Mouse (Mus musculus) c-Kit-positive CD71-positive TER-119-negative erythroid progenitor cells, embryonic 14.5 days (primary cell): ENCODE measurements around the gene Cgnl1.
A peak's percentile ranks its signal among the peaks of the same experiment; 100 is the strongest.

ENCODE experiments used
- DNase-seq: peaks from one replicate; pipeline ENCODE4 v3.0.0-alpha.2; 2013; ENCODE audit warnings: low read depth

The Cgnl1 gene

DNA sequence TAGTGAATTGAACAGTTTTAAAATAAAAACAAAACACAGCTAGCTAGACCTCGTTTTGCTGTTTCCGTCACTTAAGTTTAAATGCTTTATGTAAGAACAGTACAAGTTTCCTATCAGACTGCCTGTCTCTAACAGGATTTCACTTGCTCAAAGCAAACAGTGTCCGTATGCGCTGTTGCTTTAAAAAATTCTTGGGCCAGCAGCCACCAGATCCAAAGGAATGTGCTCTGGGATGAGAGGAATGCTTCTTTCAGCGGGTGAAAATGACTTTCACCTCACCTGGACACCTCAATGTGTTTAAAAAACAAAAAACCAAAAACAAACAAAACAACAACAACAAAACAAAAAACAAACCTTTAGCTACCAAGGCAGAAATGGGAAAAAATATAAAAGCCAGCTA is 54.4 kb downstream of the Cgnl1 start:
- DNase-seq: no peak

DNA sequence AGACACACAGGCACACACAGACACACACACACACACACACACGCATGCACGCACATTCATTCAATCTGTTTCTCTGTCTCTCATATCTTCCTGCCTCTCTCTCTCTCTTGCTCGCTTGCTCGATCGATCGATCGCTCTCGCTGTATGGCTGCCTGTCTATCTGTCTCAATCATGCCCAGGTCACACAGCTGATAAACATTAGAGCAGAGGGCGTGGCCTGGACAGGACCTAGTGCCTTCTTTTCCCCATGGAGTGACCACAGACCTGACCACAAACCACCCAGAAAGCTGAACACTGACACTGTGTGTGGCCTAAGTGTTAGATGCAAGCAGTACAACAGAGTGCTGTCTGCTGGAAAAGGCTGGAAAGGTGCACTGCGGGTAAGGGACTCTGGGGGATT is 60.6 kb downstream of the Cgnl1 start:
- no peak for DNase-seq

DNA sequence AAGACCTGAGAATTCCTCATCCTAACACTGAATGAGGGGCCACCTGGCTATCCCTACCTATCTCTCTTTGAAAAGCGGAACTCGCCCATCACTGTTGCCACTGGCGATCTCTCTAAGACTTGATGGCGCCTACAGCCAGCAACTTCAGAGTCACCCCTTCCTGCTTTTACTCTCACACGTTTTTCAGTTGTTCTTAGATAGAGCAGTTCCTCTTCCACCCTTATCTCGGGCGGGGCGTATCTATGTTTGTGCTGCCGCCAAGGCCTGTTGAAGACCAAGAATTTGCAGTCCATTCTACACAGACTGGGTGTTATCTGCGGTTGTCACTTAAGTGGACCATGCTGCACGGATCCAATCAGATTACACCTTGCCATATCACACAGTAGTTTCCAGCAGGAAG is 62.2 kb downstream of the Cgnl1 start:
- peak; percentile 50 for DNase-seq

GRCm38 (mm10) chr9:71707989-71708388 is 63.4 kb downstream of the Cgnl1 start:
- no peak for DNase-seq

DNA sequence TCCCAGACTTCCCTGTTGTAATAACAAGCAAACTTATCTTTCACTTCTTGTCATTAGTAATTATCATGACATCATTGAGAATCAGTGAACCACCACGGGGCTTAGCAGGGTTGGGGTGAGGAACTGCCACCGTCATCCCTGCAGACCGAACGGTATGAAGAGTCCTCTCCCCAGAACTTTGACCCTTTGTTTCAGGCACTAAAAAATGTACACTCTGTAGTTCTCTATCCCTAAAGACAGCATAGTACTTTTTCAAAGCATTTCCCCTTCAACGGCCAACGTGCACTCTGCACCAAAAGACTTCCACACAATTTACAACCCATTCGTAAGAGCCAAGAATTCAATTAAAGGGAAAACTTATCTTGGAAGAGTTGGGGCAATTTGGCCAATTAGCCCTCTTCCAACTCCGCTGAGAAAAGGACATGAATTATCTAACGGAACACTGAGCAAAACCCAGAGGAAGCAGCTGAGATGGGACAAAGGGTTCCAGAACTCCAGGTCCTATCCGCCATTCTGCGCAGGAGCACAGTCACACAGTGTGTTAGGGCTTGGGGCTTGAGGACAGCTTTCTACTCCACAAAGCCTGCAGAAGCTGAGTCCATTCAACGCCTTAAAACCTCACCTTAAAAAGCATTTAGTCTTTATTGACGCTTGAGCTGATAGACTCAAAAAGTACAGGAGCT is 66.9 kb downstream of the Cgnl1 start:
- no peak for DNase-seq

GRCm38 (mm10) chr9:71699087-71699486 is 72.3 kb downstream of the Cgnl1 start:
- no peak for DNase-seq

GRCm38 (mm10) chr9:71698116-71698515 is 73.3 kb downstream of the Cgnl1 start:
- no peak for DNase-seq

GRCm38 (mm10) chr9:71697189-71697588 is 74.2 kb downstream of the Cgnl1 start:
- DNase-seq: no peak

DNA sequence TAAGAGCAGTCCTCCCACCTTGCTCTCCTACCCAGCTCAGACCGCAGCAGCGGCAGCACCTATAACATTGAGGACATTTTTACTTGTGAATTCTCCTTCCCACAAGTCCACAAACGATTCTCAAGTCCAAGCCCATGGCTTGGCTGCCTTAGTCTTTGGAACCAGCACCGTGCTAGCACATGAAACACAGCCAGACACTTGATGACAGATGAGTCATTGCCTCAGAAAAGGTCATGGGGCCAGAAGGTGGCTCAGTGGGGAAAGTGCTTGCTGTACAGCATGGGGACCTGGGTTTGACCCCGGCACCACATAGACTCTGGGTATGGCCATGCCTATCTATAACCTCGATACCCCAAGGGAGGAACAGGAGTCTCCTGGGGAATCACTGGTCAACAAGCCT is 74.6 kb downstream of the Cgnl1 start:
- no peak for DNase-seq

- no peak for DNase-seq
These were observed 76.3 kb downstream of the Cgnl1 start for GRCm38 (mm10) chr9:71695133-71695532.

DNA sequence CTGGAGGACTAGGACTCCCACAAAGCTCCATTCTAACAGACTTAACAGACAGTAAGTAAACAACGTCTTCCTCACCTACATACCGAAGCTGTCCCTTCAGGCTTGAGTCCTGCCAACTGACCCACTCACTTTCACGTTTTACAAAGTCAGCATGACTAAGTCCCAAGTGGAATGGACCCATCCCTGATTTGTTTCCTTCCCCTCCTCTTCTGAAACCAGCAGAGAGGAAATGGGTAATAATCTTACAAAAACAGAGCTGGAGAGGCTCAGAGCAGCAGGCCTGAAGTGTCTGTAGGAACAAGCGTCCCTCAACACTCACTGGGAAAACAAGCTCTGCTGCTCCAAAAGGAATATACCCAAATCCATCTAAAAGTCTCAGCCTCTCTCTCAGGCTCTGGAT is 77.2 kb downstream of the Cgnl1 start:
- DNase-seq: no peak

GRCm38 (mm10) chr9:71693771-71694170 is 77.6 kb downstream of the Cgnl1 start:
- DNase-seq: no peak

DNA sequence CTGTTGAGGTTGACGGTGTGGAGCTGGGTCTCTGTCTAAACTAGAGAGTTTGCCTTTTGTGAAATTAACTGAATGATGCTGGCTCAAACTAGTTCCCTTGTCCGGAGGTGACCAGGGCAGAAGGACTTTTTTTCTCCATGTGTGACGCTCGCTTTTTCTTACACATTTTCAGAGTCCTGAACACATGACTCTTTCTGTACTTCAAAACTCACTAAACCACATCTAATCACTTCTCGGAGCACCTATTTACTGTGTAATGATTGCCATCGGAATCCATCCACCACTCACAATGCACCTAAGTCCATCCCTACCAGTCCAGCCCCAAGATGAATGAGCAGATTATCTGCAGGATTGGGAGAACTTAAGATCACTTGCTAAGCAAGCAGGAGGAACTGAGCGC is 79.2 kb downstream of the Cgnl1 start:
- DNase-seq: no peak

DNA sequence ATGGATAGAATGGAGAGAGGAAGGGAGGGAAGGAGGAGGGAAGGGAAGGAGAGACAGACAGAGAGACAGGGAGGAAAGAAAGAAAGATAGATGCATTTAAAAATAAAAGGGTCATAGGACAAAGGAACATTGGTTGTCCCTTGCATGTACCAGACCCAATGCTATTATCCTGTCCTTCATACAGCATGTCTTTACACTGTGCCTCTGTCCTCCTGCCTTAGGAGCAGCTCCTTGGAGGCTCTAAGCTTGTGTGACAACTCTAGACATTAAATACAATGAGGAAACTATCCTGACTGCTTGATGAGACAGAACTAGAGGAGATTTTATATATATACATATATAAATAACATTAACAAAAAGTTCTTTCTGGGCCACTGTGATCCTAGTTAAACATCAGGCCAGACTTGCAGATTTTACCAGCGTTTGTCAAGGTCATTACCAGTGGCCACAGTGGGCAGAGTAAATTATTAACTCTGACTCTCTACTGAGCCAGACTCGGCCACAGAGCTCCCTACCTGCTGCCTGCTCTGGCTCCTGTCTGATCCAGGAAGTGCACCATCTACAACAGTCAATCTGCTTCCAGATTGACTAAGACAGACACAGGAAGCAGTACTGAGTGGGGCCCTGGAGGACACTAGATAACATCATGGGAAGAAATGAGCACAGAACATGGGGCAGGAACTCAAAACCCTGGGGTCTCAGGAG is 81.9 kb downstream of the Cgnl1 start:
- DNase-seq: no peak

- no peak for DNase-seq
These were observed 84.9 kb downstream of the Cgnl1 start for GRCm38 (mm10) chr9:71686463-71686862.

- DNase-seq: no peak
These were observed 86.6 kb downstream of the Cgnl1 start for GRCm38 (mm10) chr9:71684772-71685171.

DNA sequence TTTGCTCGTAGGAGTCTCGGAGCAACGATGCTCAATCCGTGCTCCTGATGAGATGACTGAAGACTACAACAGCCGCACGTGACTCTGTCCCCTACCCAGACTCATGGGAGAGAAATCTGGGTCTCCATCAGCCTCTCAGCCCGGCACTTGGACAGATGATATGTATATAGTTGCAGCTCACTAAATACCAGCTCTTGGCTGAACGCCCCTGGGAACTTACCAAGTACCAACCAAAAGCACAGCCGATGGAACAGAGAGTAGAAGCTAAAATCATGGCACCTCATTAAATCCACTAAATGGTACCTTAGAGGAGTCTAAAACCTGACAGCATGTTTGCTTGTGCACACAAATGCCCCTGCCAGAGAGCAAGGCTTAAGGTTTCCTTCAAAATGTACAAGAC is 91.0 kb downstream of the Cgnl1 start:
- no peak for DNase-seq

DNA sequence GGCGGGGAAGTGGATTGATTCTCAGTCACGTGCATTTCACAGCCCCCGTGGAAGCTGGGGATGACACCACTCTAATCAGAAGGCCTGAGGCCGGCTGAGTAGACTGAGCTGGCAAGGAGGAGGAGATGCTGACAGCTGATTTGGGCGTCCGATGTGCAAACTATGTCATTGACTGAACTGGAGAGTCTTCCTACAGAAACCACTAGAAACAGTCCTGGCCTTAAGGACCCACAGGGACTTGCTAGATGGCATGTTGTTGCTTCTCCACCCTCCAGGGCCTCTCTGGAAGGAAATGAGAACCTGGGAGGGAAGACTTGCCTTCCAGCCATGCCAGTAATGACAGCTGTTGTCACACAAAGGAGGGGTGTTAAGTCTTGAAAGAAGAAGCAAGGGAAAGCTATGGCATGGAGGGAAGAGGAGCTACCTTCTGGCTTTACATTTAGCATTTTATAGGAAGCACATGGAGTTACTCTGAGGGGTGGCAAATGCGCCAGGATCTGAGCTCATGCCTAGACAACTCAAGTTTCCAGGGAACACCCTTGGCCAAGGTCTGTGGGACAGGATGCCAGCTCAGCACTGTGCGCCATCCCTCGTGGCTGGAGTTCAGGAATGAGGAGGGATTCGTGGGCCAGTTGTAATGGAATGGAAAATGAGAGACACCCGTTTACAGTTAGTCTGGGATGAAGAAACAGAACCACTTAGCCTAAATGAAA is 92.1 kb downstream of the Cgnl1 start:
- DNase-seq: no peak

- peak; percentile 47 for DNase-seq
These were observed 94.3 kb downstream of the Cgnl1 start for GRCm38 (mm10) chr9:71676988-71677688.

DNA sequence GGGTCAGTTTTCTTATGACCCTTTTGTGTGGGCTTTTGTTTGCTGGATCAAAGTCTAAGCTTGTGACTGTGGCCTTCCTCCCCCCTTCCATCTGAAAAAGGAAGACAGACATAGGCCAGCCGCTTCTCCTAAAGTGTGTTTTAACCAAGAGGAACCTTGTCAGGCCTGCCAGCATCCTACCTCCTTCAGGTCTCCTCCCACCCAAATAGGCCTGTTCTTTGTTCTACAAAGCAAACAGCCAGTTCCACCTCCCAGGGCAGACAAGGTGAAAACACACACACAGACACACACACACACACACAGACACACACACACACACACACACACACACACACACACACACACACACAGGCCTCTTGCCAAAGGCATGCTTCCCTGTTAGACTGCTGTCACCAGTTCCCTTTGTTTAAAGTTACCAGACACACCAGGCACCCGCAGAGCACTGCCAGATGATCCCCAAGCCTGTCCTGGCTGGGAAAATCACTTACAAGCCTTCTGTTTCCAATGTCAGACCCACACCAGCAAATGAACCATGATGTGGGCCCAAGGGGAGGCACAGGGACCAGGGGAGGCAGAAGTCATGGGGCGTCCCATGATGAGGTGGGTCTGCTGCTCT is 95.5 kb downstream of the Cgnl1 start:
- DNase-seq: no peak

- no peak for DNase-seq
These were observed 96.2 kb downstream of the Cgnl1 start for GRCm38 (mm10) chr9:71675216-71675615.

DNA sequence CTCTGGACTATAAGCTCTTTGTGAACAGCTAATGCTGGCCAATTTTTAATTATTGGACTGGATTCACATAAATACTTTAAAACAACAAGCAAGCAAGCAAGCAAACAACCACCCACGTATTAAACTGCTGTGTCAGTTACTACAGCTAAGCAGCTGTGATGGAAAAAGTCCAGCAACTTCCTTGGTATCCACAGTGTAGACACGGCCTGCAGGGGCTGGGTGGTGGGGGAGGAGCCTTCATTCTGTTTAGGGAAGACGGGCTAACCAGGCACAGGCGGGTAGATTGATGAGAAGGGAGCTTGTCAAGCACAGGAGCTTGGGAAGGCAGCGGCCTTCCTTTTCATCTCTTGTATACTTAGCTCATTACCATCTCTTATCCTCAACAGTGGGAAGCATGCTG is 96.9 kb downstream of the Cgnl1 start:
- DNase-seq: no peak
